Mouse (Mus musculus): ENCODE results near the gene Commd1.

Gene Commd1

DNA sequence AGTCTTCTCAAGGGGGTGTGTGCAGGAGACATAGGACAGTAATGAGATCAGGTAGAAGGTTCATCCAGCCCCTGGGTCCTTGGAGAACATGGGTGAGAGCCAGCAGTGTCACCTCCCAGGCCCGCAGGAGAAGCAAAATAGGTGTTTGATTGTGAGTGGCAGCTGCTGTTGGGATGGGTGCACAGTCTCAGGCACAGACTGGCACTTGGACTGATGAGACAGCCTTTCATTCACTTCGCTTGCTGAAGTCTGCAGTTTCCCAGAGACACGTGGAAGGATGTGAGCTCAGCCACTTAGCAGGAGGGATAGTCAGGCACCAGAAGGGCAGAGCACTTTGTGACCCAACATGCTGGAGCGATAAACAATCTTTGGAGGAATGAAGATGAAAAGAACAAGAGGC lies 118.6 kb downstream of the Commd1 start:
- in situ Hi-C loops (cut with MboI, MseI): loop anchor here (5.0 kb wide), 1 partner anchor 94 kb away; no protein-coding TSS in a partner anchor

DNA sequence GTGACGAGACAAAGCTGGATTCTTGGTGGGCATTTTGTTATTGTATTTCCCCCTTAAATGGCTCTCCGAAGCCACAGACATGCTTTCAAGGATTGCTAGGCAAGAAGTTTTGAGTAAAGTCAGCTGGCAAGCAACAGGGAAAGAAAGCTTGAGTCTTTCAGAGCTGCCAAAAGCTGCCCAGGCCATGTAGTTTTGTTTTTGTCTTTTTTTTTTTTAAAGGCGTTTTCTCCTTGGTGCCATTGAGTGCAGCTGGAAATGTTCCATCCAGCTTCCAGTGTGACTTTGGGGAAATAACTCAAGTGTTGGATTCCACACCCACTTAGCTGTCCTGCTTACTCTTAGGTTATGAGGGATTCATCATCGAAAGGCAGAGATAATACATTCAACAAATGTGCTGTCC lies 120.9 kb downstream of the Commd1 start:
- in situ Hi-C loops (cut with MboI, MseI): loop anchor here (5.0 kb wide), 1 partner anchor 96 kb away; no protein-coding TSS in a partner anchor

GRCm38 (mm10) chr11:22860335-22861227 lies 121.6 kb downstream of the Commd1 start, which contains the start of gene B3gnt2:
TSS of gene B3gnt2 (minus strand) at chr11:22860961.
- in situ Hi-C loops (cut with MboI, MseI): loop anchor here (5.0 kb wide), 1 partner anchor 97 kb away; no protein-coding TSS in a partner anchor

GRCm38 (mm10) chr11:22859633-22860334 lies 122.4 kb downstream of the Commd1 start:
- in situ Hi-C loops (cut with MboI, MseI): loop anchor here (5.0 kb wide), 1 partner anchor 98 kb away; no protein-coding TSS in a partner anchor

- in situ Hi-C loops (cut with MboI, MseI): no loop called here
Observed at GRCm38 (mm10) chr11:22859301-22859632, 122.9 kb downstream of the Commd1 start.

- in situ Hi-C loops (cut with MboI, MseI): no loop called here
Observed at GRCm38 (mm10) chr11:22858441-22859300, 123.5 kb downstream of the Commd1 start.

DNA sequence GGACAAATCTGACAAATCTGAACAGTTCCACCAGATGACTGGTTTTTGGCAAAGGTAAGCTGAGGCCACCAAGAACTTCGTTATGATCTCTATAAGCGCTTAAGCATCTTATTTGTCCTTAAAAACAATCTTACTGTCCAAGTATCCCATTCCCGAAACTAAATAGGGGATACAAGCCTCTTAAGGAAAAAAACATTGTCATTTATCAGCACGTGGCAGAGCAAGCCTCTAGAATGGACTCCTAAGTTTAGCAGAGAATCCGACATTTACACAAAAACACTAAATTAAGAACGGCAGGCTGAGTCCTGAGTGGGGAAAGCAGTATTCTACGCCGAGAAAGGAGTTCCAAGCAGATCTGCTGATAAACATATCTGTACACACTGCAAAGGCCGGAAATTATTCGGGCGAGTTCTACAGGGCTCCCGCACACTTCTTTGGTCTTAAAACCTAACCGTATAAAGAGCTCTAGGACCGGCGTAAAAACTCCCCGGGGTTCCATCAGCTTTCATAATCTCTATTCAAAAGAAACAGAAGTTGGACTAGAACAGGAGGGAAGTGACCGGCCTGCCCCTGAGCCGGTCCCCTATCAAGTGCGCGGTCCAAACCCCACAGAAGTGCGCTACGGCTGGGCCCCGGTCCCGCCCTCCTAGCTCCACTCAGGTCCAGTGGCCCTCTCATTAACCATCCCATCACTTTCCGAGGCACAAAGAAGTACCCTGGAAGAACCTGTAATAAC lies 124.3 kb downstream of the Commd1 start:
- in situ Hi-C loops (cut with MboI, MseI): no loop called here

- in situ Hi-C loops (cut with MboI, MseI): no loop called here
Observed at GRCm38 (mm10) chr11:22857106-22857704, 125.0 kb downstream of the Commd1 start.

GRCm38 (mm10) chr11:22856371-22856965 lies 125.7 kb downstream of the Commd1 start:
- in situ Hi-C loops (cut with MboI, MseI): no loop called here

GRCm38 (mm10) chr11:22854571-22854970 lies 127.6 kb downstream of the Commd1 start:
- in situ Hi-C loops (cut with MboI, MseI): loop anchor here (5.0 kb wide), 2 partner anchors 37 to 222 kb away; no protein-coding TSS in a partner anchor

GRCm38 (mm10) chr11:22853477-22854157 lies 128.6 kb downstream of the Commd1 start:
- in situ Hi-C loops (cut with MboI, MseI): loop anchor here (5.0 kb wide), 2 partner anchors 36 to 221 kb away; no protein-coding TSS in a partner anchor

DNA sequence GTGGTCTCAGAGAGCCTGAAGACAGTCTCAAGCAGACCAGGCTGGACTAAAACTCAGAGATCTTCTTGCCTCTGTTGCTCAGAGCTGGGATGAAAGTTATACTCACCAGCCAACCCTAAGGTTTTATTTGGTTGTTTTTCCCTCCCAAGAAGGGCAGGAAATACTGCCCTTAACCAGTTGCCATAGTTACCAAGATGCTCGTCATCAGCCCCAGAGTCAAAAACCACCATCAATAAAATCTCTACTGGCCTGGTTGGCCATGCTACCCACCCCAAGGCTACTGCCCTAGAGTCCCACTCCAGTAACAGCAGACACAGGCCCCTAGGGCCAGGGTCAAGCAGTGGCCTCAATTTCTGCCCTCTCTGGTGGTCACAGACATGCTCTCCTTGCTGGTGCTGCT lies 129.7 kb downstream of the Commd1 start:
- in situ Hi-C loops (cut with MboI, MseI): loop anchor here (5.0 kb wide), 2 partner anchors 35 to 220 kb away; no protein-coding TSS in a partner anchor

- in situ Hi-C loops (cut with MboI, MseI): loop anchor here (5.0 kb wide), 2 partner anchors 34 to 219 kb away; no protein-coding TSS in a partner anchor
Observed at GRCm38 (mm10) chr11:22851416-22851815, 130.8 kb downstream of the Commd1 start.

DNA sequence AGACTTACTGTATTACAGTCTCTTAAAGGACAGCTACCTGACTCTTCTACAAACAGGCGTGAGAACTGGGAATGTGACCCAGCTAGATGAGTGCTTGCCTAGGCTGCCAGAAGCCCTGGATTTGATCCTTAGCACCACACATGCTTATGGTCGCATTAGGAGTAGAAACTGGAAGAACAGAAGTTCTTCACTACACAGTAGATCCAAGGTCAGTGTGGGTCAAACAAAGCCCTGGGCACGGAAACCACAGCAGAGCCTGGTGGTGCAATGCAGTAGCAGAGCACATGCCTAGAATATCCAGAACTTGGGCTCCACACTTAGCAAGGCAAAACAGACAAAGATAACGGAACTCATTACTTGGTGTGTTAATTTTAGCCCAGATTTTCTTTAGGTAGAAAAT lies 132.1 kb downstream of the Commd1 start:
- in situ Hi-C loops (cut with MboI, MseI): loop anchor here (5.0 kb wide), 2 partner anchors 33 to 218 kb away; no protein-coding TSS in a partner anchor

- in situ Hi-C loops (cut with MboI, MseI): no loop called here
Observed at GRCm38 (mm10) chr11:22848649-22849195, 133.5 kb downstream of the Commd1 start.

- in situ Hi-C loops (cut with MboI, MseI): no loop called here
Observed at GRCm38 (mm10) chr11:22847732-22848648, 134.2 kb downstream of the Commd1 start.

DNA sequence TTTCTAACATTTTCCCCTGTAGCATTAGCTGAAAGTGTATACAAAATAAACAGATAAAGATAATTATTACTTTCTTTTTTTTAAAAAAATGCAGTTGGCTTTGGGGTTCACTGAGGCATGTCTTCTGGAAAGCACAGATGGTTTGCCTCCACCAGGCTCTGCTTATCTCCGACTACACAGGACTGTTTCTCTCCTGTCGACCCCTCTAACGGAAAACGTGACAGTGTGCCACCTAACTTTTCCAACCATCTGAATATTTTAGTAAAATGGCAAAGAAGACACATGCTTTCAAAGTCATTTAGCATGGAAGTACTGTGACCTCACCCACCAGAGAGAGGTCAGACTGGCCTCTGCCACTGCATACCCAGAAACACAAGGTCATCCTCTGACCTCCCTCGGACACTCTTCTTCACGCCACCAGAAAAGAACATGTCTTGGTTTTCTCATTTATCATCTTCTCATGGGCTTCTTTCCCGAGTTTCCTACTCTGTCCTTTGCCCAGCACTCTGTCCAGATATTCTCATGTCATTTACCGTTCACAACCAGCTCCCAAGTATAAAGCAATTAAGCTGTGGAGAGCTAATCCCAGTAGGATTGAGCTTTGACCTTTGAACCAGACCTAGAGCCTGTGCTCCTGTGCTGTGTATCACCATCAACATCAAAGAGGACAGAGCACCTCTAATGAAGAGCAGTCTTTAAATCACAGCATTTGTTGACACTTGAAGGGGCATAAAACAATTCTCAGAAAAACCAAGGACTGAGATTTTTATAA lies 135.0 kb downstream of the Commd1 start:
- in situ Hi-C loops (cut with MboI, MseI): no loop called here

Measured in T-helper 2 cell (primary cell).